Mouse (Mus musculus) liver, embryonic 14.5 days (tissue): ENCODE data around the gene Il6ra.

Experiments
- CTCF ChIP-seq: IDR thresholded peaks from 2 replicates; pipeline ENCODE4 v1.5.1; 2016; ENCODE audit warnings: antibody characterized with exemption, low read depth, control low read depth
- EP300 ChIP-seq: IDR thresholded peaks from 2 replicates; pipeline ENCODE4 v1.6.1; 2016; ENCODE audit warnings: antibody characterized with exemption, low read depth

DNA sequence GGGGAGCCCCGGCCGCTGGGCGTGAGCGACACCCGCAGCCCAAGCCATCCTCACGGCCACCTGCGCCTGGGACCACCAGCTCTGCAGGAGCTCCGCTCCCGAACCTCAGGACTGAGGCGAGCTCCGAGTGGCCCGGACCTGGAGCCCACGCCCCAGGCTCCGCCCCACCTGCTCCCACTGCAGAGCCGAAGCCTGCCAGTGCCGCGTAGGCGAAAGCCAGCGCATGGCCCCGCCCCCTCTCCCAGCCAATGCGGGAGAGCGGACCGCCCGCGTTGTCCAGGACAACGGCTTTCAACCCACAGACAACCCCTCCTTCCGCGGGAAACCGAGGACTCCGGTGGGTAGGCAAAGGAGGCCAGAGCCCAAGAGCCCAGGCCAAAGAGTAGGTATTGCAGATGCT is 47.5 kb upstream of the Il6ra start:
- TF ChIP-seq CTCF (no peak), EP300 (no peak)
